Mouse (Mus musculus) megakaryocyte-erythroid progenitor cell, adult 5 weeks (primary cell): ENCODE results near the gene Tmem235. TPM values are rescaled to one million over a fixed set of nuclear protein-coding genes. Genes with fewer than 3 reads are reported as not detected.

Source experiments
- polyA plus RNA-seq: library from polyadenylated mRNA; stranded (reverse); fragments of >175 nt; gene quantifications from 2 replicates; pipeline ENCODE4 v1.2.3, GENCODE M21; 2012

Tmem235 gene
- polyA plus RNA-seq = not detected in 2 replicates

DNA sequence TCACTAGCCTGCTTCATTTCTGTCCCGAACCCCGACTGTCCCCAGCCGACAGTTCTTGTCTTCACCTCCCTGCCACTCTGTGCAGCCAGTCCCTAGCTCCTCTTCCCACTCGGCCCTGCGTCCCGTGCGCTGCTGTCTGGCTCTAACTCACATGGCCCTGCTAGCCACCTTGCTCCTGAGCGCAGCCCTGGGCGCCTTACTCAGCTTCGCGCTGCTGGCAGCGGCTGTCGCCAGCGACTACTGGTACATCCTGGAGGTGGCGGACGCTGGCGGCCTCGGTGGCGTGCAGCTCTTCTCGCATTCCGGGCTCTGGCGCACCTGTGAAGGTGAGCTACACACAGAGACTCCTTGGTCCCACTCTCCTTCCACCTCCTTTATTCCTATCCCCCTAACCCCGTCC, at the start of gene Tmem235:
Gene Tmem235 (plus strand): TSS at position 152 of the 400 bp plus-strand sequence.

DNA sequence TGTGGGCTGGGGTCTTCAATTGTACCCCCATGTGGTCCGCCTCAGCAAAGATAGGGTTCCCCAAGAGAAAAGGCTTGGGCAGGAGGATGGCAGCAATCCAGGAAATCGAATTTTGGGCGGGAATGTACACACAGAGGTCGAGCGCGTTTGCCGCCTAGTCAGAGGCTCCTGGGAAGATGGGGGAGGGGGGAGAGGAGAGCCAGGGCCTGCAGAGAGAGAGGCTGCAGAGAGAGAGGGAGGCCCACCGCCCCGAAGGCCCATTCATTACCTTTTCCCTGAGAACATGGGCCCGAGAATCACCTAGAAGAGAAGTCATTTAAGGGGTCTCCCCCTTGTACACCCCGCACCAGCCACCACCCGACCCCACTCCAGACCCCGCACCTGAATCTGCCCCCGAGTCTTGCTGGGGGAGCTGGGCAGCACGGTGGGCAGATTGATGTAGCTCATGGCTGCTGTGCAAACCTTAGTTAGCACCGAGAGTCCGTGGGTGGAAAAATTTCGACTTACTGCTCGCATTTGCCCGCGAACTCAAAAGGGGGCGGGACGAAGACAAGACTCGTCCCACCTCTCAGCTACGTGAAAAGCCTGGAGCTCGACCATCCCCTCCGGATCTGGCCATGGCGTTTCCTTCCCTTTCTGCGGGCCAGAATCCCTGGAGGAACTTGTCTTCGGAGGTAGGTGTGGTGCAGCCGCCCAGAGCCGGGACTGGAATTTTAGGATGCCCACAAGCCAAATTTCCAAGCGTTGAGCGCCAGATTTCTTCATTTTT, 35.0 kb upstream of the Tmem235 start, which contains the start of the genes Afmid and Tk1:
Gene Afmid (plus strand): TSS at position 592 of the 769 bp plus-strand sequence.
Gene Tk1 (minus strand): TSS at position 760 of the 769 bp plus-strand sequence.

DNA sequence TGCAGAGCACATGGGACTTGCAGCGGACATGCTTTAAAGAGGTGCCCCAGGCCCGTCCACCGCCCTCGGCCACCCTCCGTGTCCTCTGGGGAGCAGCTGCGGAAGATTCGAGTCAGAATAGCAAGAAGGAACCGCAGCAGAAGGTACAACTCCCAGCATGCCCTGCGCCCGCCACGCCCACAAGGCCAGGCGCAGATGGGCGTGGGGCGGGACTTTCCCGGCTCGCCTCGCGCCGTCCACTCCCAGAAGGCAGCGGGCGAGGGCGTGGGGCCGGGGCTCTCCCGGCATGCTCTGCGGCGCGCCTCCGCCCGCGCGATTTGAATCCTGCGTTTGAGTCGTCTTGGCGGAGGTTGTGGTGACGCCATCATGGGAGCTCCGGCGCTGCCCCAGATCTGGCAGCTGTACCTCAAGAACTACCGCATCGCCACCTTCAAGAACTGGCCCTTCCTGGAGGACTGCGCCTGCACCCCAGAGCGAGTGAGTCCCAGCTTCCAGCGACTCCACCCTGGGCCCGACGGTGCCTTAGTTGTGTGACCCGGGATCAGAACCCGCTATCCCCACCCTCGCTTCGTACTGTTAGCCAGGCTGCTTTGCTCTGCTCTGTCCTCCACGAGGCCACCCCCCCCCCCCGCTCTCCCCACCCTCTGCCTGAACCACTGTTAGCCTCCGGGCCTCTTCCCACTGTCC, 11.4 kb upstream of the Tmem235 start, which contains the start of gene Birc5:
Gene Birc5 (plus strand): TSS at position 267 of the 687 bp plus-strand sequence.

DNA sequence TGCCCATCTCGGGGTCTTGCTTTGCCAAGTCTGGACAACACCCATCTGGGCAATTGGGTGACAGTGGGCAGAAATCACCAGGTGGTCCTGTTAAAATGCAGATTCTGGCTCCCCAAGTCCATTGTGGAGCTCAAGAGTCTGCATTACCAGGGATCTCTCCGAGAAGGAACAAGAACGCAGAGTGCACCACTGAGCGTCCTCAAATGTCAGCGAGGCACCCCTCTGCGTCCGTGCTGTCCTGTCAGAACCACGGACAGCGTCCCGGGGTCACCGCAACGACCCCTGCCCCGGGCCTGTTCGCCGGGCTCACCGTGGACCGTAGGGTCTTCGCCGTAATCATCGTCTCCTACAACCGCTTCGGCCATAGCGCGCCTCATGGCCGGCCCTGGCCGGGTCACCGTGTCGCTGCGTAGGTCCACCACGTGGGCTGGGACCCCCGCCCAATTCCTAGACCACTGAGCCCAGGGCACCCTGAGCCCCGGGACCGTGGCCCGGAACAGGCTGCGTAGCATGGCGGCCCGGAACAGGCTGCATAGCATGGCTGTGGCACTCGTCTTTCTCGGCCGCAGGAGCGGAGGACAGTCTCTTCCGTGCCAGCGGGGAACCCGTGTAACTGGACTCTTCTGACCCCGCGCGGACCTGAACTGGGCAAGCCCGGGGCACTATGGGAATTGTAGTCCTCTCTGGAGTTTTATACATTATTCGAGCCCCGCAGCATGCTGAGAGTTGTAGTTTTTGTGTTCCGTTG, 12.5 kb downstream of the Tmem235 start, which contains the start of gene Tha1:
Gene Tha1 (minus strand): TSS at position 621 of the 748 bp plus-strand sequence.

Other genes with a start within 250 kb of the Tmem235 start
- 18.4 and 23.4 TPM in 2 replicates for gene Tnrc6c, start 206.5 kb upstream of the Tmem235 start, polyA plus RNA-seq
- 23.3 and 26.8 TPM in 2 replicates for gene Tmc8, start 78.7 kb upstream of the Tmem235 start, polyA plus RNA-seq
- gene Tmc6, start 78.6 kb upstream of the Tmem235 start, polyA plus RNA-seq = 83.9 and 97.7 TPM in 2 replicates
- gene 6030468B19Rik, start 63.1 kb upstream of the Tmem235 start, polyA plus RNA-seq = 2.3 and 3.0 TPM in 2 replicates
- 0.17 and 0.75 TPM in 2 replicates for gene Gm20708, start 51.1 kb upstream of the Tmem235 start, polyA plus RNA-seq
- gene Syngr2, start 51.1 kb upstream of the Tmem235 start, polyA plus RNA-seq = 193 and 244 TPM in 2 replicates
- 2.6 and 2.7 TPM in 2 replicates for gene Afmid, start 34.8 kb upstream of the Tmem235 start, polyA plus RNA-seq
- 61.3 and 76.1 TPM in 2 replicates for gene Tk1, start 34.7 kb upstream of the Tmem235 start, polyA plus RNA-seq
- gene Birc5, start 11.5 kb upstream of the Tmem235 start, polyA plus RNA-seq = 85.9 and 113 TPM in 2 replicates
- 7.1 and 9.7 TPM in 2 replicates for gene Tha1, start 12.7 kb downstream of the Tmem235 start, polyA plus RNA-seq
- 76.3 and 85.8 TPM in 2 replicates for gene Socs3, start 109.3 kb downstream of the Tmem235 start, polyA plus RNA-seq
- 46.0 and 50.7 TPM in 2 replicates for gene Pgs1, start 125.5 kb downstream of the Tmem235 start, polyA plus RNA-seq